Mouse (Mus musculus): ENCODE measurements around the gene Dock2. TPM values are rescaled to one million over a fixed set of nuclear protein-coding genes. Genes with fewer than 3 reads are reported as not detected.

Dock2 gene
- total RNA-seq, 2 experiments from 2014 or later: 6.4 to 8.1 TPM

GRCm38 (mm10) chr11:34769396-34769795, 14.3 kb downstream of the Dock2 start:
- DNase-seq: no peak

DNA sequence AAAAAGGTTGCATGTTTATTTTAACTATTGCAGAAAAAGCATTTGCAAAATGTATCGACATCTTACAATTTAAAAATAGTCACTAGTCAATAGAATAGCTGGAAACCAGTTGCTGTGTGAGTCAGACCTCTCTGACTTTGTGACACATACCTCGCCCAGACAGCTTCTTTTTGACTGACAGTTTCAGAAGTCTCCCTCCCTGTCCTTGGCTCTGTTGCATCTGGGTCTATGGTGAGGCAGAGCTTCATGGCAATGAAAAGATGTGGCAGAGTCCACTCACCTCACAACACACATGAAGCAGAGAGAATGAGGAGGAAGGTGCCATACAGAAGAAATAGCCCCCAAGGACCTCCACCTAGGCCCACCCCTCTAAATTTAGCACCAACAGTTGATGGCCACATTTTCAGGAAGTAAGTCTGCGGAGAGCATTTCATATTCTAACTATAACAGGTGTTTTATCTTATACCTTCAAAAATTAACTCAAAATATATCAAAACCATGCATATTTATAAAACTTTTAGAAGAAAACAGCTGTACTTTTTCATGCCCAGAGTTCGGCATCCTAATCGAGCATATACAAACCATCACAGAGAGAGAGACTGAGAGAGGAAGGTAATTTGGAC, 19.8 kb downstream of the Dock2 start:
- no peak for DNase-seq

DNA sequence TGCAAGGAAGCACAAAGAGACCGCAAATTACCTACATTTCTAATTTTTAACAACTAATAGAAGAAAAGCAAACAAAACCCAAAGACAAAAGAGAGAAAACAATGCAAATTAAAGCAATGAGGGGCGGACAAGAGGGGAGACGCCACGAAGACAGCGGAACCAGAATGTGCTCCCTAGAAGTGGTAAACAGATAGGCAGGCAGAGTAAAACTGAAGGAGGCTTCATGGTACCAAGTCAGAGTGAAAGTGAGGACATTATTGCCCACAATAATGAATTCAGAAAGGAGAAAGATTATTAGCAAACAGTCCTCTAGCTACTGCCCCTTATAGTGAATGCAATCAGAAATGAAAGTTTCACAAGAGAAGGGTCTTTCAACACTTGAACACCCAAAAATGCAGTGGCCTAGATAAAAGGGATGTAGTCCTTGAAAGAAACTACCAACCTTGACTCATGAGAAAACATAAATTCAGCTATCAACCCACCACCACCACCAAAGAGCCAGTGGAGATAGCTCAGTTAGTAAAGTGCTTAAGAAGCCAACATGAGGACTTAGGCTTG, 21.0 kb downstream of the Dock2 start:
- DNase-seq: no peak

- no peak for DNase-seq
These were observed 21.6 kb downstream of the Dock2 start for GRCm38 (mm10) chr11:34762125-34762524.

- DNase-seq: no peak
These were observed 24.1 kb downstream of the Dock2 start for GRCm38 (mm10) chr11:34759582-34759981.

- no peak for DNase-seq
These were observed 42.6 kb downstream of the Dock2 start for GRCm38 (mm10) chr11:34741081-34741480.

DNA sequence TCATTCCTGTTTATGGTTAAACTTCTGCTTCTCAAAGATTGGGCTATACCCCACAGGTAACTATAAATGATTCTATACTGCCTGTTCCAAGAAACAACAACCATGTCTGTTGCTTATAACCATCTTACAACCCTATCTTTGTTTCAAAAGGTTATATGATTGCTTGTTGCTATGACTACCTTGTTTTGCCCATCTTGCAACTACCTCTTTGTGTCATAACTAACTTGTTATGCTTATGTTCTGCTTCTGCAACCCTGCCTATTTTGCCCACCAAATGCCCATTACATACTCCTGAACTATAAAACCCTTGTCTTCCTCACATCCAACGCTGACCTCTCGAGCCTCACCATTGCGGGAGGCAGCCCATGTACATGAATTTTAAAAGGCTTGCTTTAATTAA, 43.9 kb downstream of the Dock2 start:
- DNase-seq: no peak

GRCm38 (mm10) chr11:34738945-34739344, 44.7 kb downstream of the Dock2 start:
- no peak for DNase-seq

DNA sequence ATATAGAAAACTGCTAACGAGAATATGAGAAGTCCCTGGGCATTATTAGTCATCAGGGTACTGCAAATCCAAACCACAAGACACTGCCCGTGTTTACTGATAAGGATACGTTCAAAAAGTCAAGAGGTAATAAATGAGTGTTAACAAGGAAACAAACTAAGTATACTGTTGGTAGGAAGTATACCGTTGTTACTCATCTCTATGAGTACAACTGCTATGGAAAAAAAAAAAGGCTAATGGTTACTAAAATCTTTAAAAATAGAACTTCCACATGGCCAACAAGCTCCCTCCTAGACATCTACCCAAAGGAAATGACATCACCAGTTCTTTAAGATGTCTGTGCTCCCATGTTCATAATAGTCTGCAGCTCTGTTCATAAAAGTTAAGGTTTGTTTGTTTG, 46.5 kb downstream of the Dock2 start:
- DNase-seq: no peak

DNA sequence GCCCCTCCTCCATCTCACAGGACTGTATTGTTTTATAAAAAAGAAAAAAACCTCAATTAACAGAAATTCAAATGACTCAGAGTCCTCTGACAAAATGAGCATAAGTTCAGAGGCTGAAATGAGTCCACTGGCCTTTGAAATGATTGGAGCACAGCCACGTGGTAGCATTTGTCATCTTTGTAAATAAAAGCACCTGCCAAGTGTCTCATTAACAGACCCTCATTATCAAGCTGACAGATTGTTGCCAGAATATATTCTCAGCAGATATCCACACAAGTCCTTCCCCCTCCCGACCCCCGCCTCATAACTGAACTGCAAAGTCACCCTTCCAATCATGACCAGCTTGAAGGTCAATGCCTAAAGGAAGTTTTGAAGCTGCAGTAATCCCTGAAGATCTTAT, 49.7 kb downstream of the Dock2 start:
- no peak for DNase-seq

- DNase-seq: no peak
These were observed 56.2 kb downstream of the Dock2 start for GRCm38 (mm10) chr11:34727467-34727866.

DNA sequence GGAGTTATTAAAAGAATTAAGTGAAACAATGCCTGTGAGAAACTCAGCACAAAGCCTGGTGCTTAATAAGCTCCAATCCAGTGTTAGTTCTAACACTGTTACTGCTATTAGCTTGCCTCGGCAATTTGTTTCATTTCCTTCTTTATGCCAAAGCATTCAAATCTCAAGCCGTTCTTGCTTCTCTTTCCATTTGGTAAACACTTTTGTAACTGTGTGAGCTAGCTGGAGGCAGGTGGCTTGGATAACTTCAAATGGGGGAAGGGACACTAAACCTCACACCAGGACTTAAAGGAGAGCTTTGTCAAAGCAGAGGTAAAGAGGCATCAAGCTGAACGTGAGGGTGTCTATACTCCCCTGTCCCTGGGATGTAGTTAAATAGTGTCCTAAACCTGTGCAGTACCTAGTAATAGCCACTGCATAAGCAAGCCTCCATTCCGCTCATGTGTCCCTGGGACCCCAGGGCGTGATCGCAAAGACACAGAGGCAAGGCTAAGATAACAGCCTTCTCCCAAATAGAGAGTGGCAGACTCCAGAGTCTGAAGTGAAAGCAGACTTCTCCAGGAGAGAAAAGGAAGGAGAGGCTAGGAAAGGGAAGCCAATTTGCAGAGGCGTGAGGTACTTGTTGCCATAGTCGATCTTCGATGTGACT, 56.9 kb downstream of the Dock2 start:
- DNase-seq: no peak

- DNase-seq: no peak
These were observed 70.3 kb downstream of the Dock2 start for GRCm38 (mm10) chr11:34713360-34713759.

DNA sequence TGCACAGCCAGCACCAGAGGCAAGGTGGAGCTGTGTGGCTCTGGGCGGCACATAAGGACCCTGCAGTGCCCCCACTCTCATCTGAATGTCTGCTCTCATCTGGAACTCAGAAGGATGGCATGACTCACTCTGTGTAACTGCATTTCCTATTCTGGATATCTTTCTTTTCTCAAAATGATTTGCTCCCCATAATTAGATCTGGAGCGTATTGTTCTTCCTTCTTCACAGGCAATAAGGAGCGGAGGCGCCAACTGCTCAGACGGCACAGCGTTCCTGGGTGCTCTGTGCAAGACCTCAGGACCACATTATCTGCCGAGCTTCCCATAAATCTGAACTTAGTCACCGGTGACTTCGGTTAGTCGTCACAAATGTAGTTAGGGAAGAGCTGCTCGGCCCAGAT, 75.4 kb downstream of the Dock2 start:
- DNase-seq: no peak

DNA sequence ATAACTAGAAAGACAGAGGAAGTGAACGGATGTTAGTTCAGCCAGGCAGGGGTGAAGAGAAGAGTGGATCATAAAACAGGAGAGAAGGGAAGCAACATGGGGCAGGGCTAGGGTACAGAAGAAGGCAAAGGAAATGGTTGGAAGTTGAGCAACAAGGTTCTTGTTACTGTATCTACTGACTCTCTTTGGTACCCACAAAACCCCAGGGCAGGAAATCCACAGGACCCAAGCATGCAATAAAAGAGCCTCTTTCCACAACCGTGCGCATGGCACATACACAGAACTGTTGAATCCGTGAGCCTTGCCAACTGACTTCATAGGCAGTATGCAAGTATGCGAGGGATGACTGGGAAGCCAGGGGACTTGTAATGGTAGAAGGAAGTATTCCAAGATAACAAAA, 76.3 kb downstream of the Dock2 start:
- DNase-seq: no peak

DNA sequence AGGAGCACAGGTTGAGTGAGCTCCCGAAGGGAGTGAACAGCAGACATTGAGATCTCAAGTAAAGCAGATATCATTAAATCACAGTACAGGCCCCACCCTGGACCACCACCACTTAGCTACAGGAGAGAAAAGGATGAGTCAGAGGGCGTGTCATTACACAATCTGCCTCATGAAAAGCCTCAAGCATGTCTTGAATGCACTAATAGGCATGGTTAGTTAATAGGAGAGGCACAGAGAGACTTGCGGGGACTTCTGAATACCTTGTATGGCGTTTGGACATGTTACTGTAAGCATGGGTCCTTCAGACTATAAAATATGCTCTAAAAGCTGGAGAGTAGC, 78.6 kb downstream of the Dock2 start:
- DNase-seq: no peak

DNA sequence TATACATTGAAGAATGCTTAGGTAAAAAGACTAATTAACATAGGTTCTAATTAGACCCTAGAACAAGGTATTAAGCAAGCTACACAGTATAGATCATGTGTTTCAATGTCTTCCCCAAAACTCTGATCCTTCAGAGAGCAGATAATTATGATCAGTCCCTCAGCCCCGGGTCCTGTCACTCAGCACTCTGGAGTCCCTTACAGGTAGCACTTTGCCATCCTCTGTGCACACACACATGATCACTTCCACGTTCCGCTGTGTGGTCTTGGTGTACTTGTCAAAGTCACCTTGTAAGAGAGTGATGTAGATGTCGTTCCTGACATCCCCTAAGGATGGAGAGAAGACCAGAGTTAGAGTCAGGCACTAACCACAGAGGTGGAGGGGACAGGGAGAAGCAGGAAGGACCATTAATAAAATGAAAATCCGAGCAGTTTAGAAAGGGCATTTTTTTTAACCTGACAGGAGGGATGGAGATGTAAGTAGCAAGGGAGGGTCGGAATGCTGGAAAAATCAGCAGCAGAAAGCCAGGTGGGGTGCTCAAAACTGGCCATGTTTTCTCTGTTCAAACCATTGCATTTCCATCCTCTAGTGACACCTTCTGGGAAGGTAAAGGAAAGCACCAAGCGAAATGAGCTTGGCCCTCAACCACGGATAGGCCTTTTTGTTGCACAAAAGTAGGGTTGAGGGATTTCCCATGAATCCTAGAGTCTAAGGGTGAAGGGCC, 79.1 kb downstream of the Dock2 start:
- no peak for DNase-seq

- DNase-seq: no peak
These were observed 79.8 kb downstream of the Dock2 start for GRCm38 (mm10) chr11:34703851-34704250.

- no peak for DNase-seq
These were observed 101.9 kb downstream of the Dock2 start for GRCm38 (mm10) chr11:34681790-34682189.

- DNase-seq: no peak
These were observed 239.1 kb downstream of the Dock2 start for GRCm38 (mm10) chr11:34544631-34545030.

- DNase-seq: no peak
These were observed 251.6 kb downstream of the Dock2 start for GRCm38 (mm10) chr11:34532131-34532530.

- DNase-seq: no peak
These were observed 252.7 kb downstream of the Dock2 start for GRCm38 (mm10) chr11:34530971-34531370.

DNA sequence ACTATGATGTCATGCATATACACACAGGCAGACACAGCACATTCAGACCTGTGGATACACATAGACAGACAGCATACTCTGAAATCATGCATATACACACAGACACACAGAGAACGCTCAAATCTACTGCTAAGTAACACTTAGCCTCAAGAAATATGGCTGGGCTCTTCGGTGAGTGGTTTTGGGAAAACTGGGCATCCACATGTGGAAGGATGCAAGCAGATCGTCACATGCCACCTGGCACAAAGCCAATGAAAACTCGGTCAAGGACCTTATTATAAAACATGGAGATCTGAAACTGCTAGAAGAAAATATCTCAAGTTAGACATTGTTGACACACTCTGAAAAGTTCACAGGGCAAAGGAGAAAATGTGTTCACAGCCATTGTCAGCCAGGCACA, 255.7 kb downstream of the Dock2 start:
- DNase-seq: no peak

GRCm38 (mm10) chr11:34527238-34527637, 256.5 kb downstream of the Dock2 start:
- no peak for DNase-seq
